Mouse (Mus musculus) cerebellum, adult 9-11 months (tissue): Measurements from ENCODE around the gene Spon1.

ENCODE experiments used
- DNase-seq: peaks from one replicate; pipeline ENCODE4 v3.0.0; 2022

The Spon1 gene

GRCm38 (mm10) chr7:113909161-113909825, 143.5 kb downstream of the Spon1 start:
- DNase-seq: no peak

GRCm38 (mm10) chr7:113910856-113911255, 145.1 kb downstream of the Spon1 start:
- no peak for DNase-seq

GRCm38 (mm10) chr7:113915936-113916335, 150.1 kb downstream of the Spon1 start:
- DNase-seq: no peak

- DNase-seq: no peak
These were observed 153.1 kb downstream of the Spon1 start for GRCm38 (mm10) chr7:113918916-113919315.

GRCm38 (mm10) chr7:113919505-113919904, 153.7 kb downstream of the Spon1 start:
- DNase-seq: peak; percentile 29

- DNase-seq: peak; percentile 39
These were observed 154.3 kb downstream of the Spon1 start for GRCm38 (mm10) chr7:113920056-113920455.

GRCm38 (mm10) chr7:113924561-113924960, 158.8 kb downstream of the Spon1 start:
- no peak for DNase-seq

- no peak for DNase-seq
These were observed 185.1 kb downstream of the Spon1 start for GRCm38 (mm10) chr7:113950888-113951287.

- DNase-seq: no peak
These were observed 189.6 kb downstream of the Spon1 start for GRCm38 (mm10) chr7:113955431-113955830.

- no peak for DNase-seq
These were observed 195.2 kb downstream of the Spon1 start for GRCm38 (mm10) chr7:113960841-113961499.

GRCm38 (mm10) chr7:113961500-113961895, 195.7 kb downstream of the Spon1 start:
- DNase-seq: peak; percentile 69

- DNase-seq: no peak
These were observed 196.3 kb downstream of the Spon1 start for GRCm38 (mm10) chr7:113962078-113962477.

- DNase-seq: no peak
These were observed 198.0 kb downstream of the Spon1 start for GRCm38 (mm10) chr7:113963766-113964165.

GRCm38 (mm10) chr7:113965625-113966024, 199.8 kb downstream of the Spon1 start:
- no peak for DNase-seq

GRCm38 (mm10) chr7:113969182-113969581, 203.4 kb downstream of the Spon1 start:
- no peak for DNase-seq

GRCm38 (mm10) chr7:113972536-113972935, 206.7 kb downstream of the Spon1 start:
- DNase-seq: no peak

- peak; percentile 52 for DNase-seq
These were observed 220.8 kb downstream of the Spon1 start for GRCm38 (mm10) chr7:113986406-113987134.

- DNase-seq: no peak
These were observed 222.4 kb downstream of the Spon1 start for GRCm38 (mm10) chr7:113988156-113988555.

- no peak for DNase-seq
These were observed 232.0 kb downstream of the Spon1 start for GRCm38 (mm10) chr7:113997675-113998354.

- no peak for DNase-seq
These were observed 238.4 kb downstream of the Spon1 start for GRCm38 (mm10) chr7:114004171-114004570.

- no peak for DNase-seq
These were observed 239.7 kb downstream of the Spon1 start for GRCm38 (mm10) chr7:114005499-114005898.

- DNase-seq: no peak
These were observed 240.7 kb downstream of the Spon1 start for GRCm38 (mm10) chr7:114006456-114006855.

GRCm38 (mm10) chr7:114007565-114007964, 241.8 kb downstream of the Spon1 start:
- no peak for DNase-seq
